Mouse (Mus musculus): ENCODE data around the gene Slc16a2. TPM values are rescaled to one million over a fixed set of nuclear protein-coding genes. Genes with fewer than 3 reads are reported as not detected.
A peak's percentile ranks its signal among the peaks of the same experiment; 100 is the strongest.
"Not testable (repeated sequence)": the region's sequence is repeated elsewhere in the genome, so short reads cannot be mapped to it uniquely, and the experiment has no call there.

The Slc16a2 gene
- polyA plus RNA-seq, 1 experiment from 2014 or later: 16.5 TPM

GRCm38 (mm10) chrX:103695165-103695996, 126.4 kb downstream of the Slc16a2 start:
- 2% methylated on average over 36 of the region's 41 CpGs for WGBS
- Histone ChIP-seq H3K27ac (peak overlapping the region; percentile 64; the same call in 1 of the 2 replicates), H3K27me3 (peaks cover 86% of the 10 kb centered on the region), H3K4me1 (0 out of 2 replicates have a peak, but pooled peaks cover 5% of the 10 kb centered on the region), H3K9ac (peak overlapping the region; percentile 61), H3K4me3 (peak overlapping the region; percentile 47), H3K36me3 (peaks cover 3% of the 10 kb centered on the region; the same call in 1 of the 2 replicates), H3K9me3 (no peaks in the 10 kb centered on the region), H3K4me2 (peak overlapping the region; percentile 74)
- ATAC-seq (ENCODE audit: insufficient number of reproducible peaks, insufficient read depth, low FRiP score, low TSS enrichment, low read depth): peak; percentile 71

- Histone ChIP-seq H3K4me1 (0 out of 2 replicates have a peak, but pooled peaks cover 5% of the 10 kb centered on the region), H3K27me3 (peaks cover 86% of the 10 kb centered on the region), H3K9me3 (no peaks in the 10 kb centered on the region), H3K36me3 (peaks cover 3% of the 10 kb centered on the region; the same call in 1 of the 2 replicates), H3K4me2 (peak overlapping the region; percentile 74), H3K4me3 (peak overlapping the region; percentile 47), H3K27ac (no peak overlapping the region), H3K9ac (peak overlapping the region; percentile 61)
- no peak for ATAC-seq (ENCODE audit: insufficient number of reproducible peaks, insufficient read depth, low FRiP score, low TSS enrichment, low read depth)
- 5% methylated on average over 17 of the region's 17 CpGs for WGBS
These were observed 127.0 kb downstream of the Slc16a2 start for GRCm38 (mm10) chrX:103694787-103695164.

- peaks cover 85% of the 10 kb centered on the region for H3K27me3 ChIP-seq
- H3K4me2 ChIP-seq: peak overlapping the region; percentile 74
- H3K4me3 ChIP-seq: peak overlapping the region; percentile 47
- 0 out of 2 replicates have a peak, but pooled peaks cover 5% of the 10 kb centered on the region for H3K4me1 ChIP-seq
- no peak overlapping the region for H3K27ac ChIP-seq
- no peak for ATAC-seq (ENCODE audit: insufficient number of reproducible peaks, insufficient read depth, low FRiP score, low TSS enrichment, low read depth)
- 23% methylated on average over 10 of the region's 10 CpGs for WGBS
- H3K9ac ChIP-seq: 0 out of 2 replicates have a peak overlapping the region, but pooled peaks have one; percentile 61
- H3K36me3 ChIP-seq: peaks cover 3% of the 10 kb centered on the region; the same call in 1 of the 2 replicates
- no peaks in the 10 kb centered on the region for H3K9me3 ChIP-seq
These were observed 127.4 kb downstream of the Slc16a2 start for GRCm38 (mm10) chrX:103694381-103694780.

- Histone ChIP-seq H3K4me2 (no peak overlapping the region), H3K9ac (no peak overlapping the region), H3K4me1 (0 out of 2 replicates have a peak, but pooled peaks cover 5% of the 10 kb centered on the region), H3K36me3 (no peaks in the 10 kb centered on the region), H3K27ac (no peak overlapping the region), H3K9me3 (no peaks in the 10 kb centered on the region), H3K27me3 (peaks cover 81% of the 10 kb centered on the region), H3K4me3 (no peak overlapping the region)
- 86% methylated on average over 5 of the region's 5 CpGs for WGBS
- no peak for ATAC-seq (ENCODE audit: insufficient number of reproducible peaks, insufficient read depth, low FRiP score, low TSS enrichment, low read depth)
These were observed 128.9 kb downstream of the Slc16a2 start for GRCm38 (mm10) chrX:103692916-103693315.

- Histone ChIP-seq H3K36me3 (no peaks in the 10 kb centered on the region), H3K4me3 (no peak overlapping the region), H3K4me2 (no peak overlapping the region), H3K4me1 (no peaks in the 10 kb centered on the region), H3K27ac (no peak overlapping the region), H3K9me3 (no peaks in the 10 kb centered on the region), H3K27me3 (peaks cover 62% of the 10 kb centered on the region), H3K9ac (no peak overlapping the region)
- 84% methylated on average over 2 of the region's 2 CpGs for WGBS
- no peak for ATAC-seq (ENCODE audit: insufficient number of reproducible peaks, insufficient read depth, low FRiP score, low TSS enrichment, low read depth)
These were observed 133.2 kb downstream of the Slc16a2 start for GRCm38 (mm10) chrX:103688551-103688950.

GRCm38 (mm10) chrX:103674674-103675073, 147.1 kb downstream of the Slc16a2 start:
- peaks cover 7% of the 10 kb centered on the region; the same call in 1 of the 2 replicates for H3K27me3 ChIP-seq
- H3K36me3 ChIP-seq: no peaks in the 10 kb centered on the region
- H3K4me1 ChIP-seq: no peaks in the 10 kb centered on the region
- no peak overlapping the region for H3K9ac ChIP-seq
- WGBS: 27% methylated on average over 2 of the region's 2 CpGs
- no peak overlapping the region for H3K4me3 ChIP-seq
- H3K27ac ChIP-seq: no peak overlapping the region
- no peak for ATAC-seq (ENCODE audit: insufficient number of reproducible peaks, insufficient read depth, low FRiP score, low TSS enrichment, low read depth)
- H3K9me3 ChIP-seq: no peaks in the 10 kb centered on the region
- no peak overlapping the region for H3K4me2 ChIP-seq

GRCm38 (mm10) chrX:103673761-103674160, 148.0 kb downstream of the Slc16a2 start:
- H3K9ac ChIP-seq: no peak overlapping the region
- no peaks in the 10 kb centered on the region for H3K9me3 ChIP-seq
- peaks cover 7% of the 10 kb centered on the region; the same call in 1 of the 2 replicates for H3K27me3 ChIP-seq
- 74% methylated on average over 3 of the region's 3 CpGs for WGBS
- ATAC-seq (ENCODE audit: insufficient number of reproducible peaks, insufficient read depth, low FRiP score, low TSS enrichment, low read depth): no peak
- H3K4me2 ChIP-seq: no peak overlapping the region
- no peaks in the 10 kb centered on the region for H3K4me1 ChIP-seq
- H3K36me3 ChIP-seq: no peaks in the 10 kb centered on the region
- no peak overlapping the region for H3K27ac ChIP-seq
- H3K4me3 ChIP-seq: no peak overlapping the region

- Histone ChIP-seq H3K36me3 (no peaks in the 10 kb centered on the region), H3K27me3 (no peaks in the 10 kb centered on the region; the same call in 1 of the 2 replicates), H3K9me3 (no peaks in the 10 kb centered on the region), H3K4me1 (no peaks in the 10 kb centered on the region), H3K9ac (no peak overlapping the region), H3K27ac (no peak overlapping the region), H3K4me3 (no peak overlapping the region), H3K4me2 (no peak overlapping the region)
- ATAC-seq (ENCODE audit: insufficient number of reproducible peaks, insufficient read depth, low FRiP score, low TSS enrichment, low read depth): no peak
These were observed 151.5 kb downstream of the Slc16a2 start for GRCm38 (mm10) chrX:103670245-103670644.

GRCm38 (mm10) chrX:103664445-103664844, 157.3 kb downstream of the Slc16a2 start:
- not testable (repeated sequence) for H3K4me2 ChIP-seq; H3K9ac ChIP-seq; ATAC-seq (ENCODE audit: insufficient number of reproducible peaks, insufficient read depth, low FRiP score, low TSS enrichment, low read depth); H3K27ac ChIP-seq; H3K27me3 ChIP-seq; H3K4me1 ChIP-seq; H3K9me3 ChIP-seq; H3K4me3 ChIP-seq; H3K36me3 ChIP-seq
- WGBS: 87% methylated on average over 10 of the region's 10 CpGs

GRCm38 (mm10) chrX:103658985-103659384, 162.8 kb downstream of the Slc16a2 start:
- no peak for ATAC-seq (ENCODE audit: insufficient number of reproducible peaks, insufficient read depth, low FRiP score, low TSS enrichment, low read depth)
- Histone ChIP-seq H3K4me1 (no peaks in the 10 kb centered on the region), H3K4me2 (no peak overlapping the region), H3K9me3 (no peaks in the 10 kb centered on the region), H3K36me3 (no peaks in the 10 kb centered on the region), H3K4me3 (no peak overlapping the region), H3K27me3 (peaks cover 11% of the 10 kb centered on the region; the same call in 1 of the 2 replicates), H3K27ac (no peak overlapping the region), H3K9ac (no peak overlapping the region)
- 62% methylated on average over 4 of the region's 4 CpGs for WGBS

- 15% methylated on average over 2 of the region's 2 CpGs for WGBS
- H3K4me2 ChIP-seq: no peak overlapping the region
- H3K36me3 ChIP-seq: no peaks in the 10 kb centered on the region
- peaks cover 9% of the 10 kb centered on the region; the same call in 1 of the 2 replicates for H3K27me3 ChIP-seq
- H3K9ac ChIP-seq: no peak overlapping the region
- peak overlapping the region; percentile 66 for H3K27ac ChIP-seq
- no peaks in the 10 kb centered on the region for H3K4me1 ChIP-seq
- ATAC-seq (ENCODE audit: insufficient number of reproducible peaks, insufficient read depth, low FRiP score, low TSS enrichment, low read depth): no peak
- H3K4me3 ChIP-seq: no peak overlapping the region
- H3K9me3 ChIP-seq: no peaks in the 10 kb centered on the region
These were observed 168.8 kb downstream of the Slc16a2 start for GRCm38 (mm10) chrX:103653021-103653420.

- Histone ChIP-seq H3K4me1 (no peaks in the 10 kb centered on the region), H3K9me3 (no peaks in the 10 kb centered on the region), H3K4me2 (no peak overlapping the region), H3K36me3 (no peaks in the 10 kb centered on the region), H3K27ac (no peak overlapping the region), H3K4me3 (no peak overlapping the region), H3K27me3 (peaks cover 9% of the 10 kb centered on the region; the same call in 1 of the 2 replicates), H3K9ac (no peak overlapping the region)
- ATAC-seq (ENCODE audit: insufficient number of reproducible peaks, insufficient read depth, low FRiP score, low TSS enrichment, low read depth): no peak
- WGBS: 45% methylated on average over 1 of the region's 1 CpGs
These were observed 169.7 kb downstream of the Slc16a2 start for GRCm38 (mm10) chrX:103652048-103652447.

All from embryonic facial prominence, embryonic 13.5 days (tissue).